In genomic region chr8:70489576-70489975, GRCm38 (mm10) we compare ENCODE assay signal across 9 mouse cellular contexts. TPM values are rescaled to one million over a fixed set of nuclear protein-coding genes. Genes with fewer than 3 reads are reported as not detected.
DNase-seq lines count a peak whose midpoint lies in the region; ATAC-seq and TF ChIP-seq lines count a peak whose summit lies in the region.
"Had no signal": no experiment of that assay in that cellular context is flagged by ENCODE, and none has a peak within 500 bp of the region (broad histone marks: within the 10 kb centered on the region; RNA-seq: fewer than 3 reads in every experiment).

No protein-coding gene starts in this region.

- no peaks in the 10 kb centered on the region for H3K36me3 ChIP-seq in heart, embryonic 12.5 days
- H3K36me3 ChIP-seq in hindbrain, embryonic 11.5 days (ENCODE audit: control insufficient read depth, insufficient read depth, low read length): no peaks in the 10 kb centered on the region
- no peaks in the 10 kb centered on the region for H3K36me3 ChIP-seq in lung, postnatal 0 days (ENCODE audit: insufficient read depth, low read length)

- H3K9ac ChIP-seq in heart, embryonic 12.5 days: peak overlapping the region; percentile 55
- 0 out of 2 replicates have a peak overlapping the region, but pooled peaks have one; percentile 23 for H3K9ac ChIP-seq in hindbrain, embryonic 11.5 days (ENCODE audit: low read depth, low read length)
- H3K9ac ChIP-seq in lung, postnatal 0 days (replicated peaks; ENCODE audit: low read depth): 0 out of 2 replicates have a peak overlapping the region, but pooled peaks have one; percentile 12

- H3K27ac ChIP-seq in heart, embryonic 12.5 days (ENCODE audit: poor library complexity, severe bottlenecking): no peak overlapping the region
- H3K27ac ChIP-seq in hindbrain, embryonic 11.5 days (ENCODE audit: low read depth, low read length): no peak overlapping the region
- H3K27ac ChIP-seq in lung, postnatal 0 days (ENCODE audit: low read length): peak overlapping the region; percentile 88

- TF ChIP-seq CTCF in lung, postnatal 0 days (IDR thresholded peaks at IDR 0.05): no peak

- no peak for ATAC-seq in heart, embryonic 12.5 days (ENCODE audit: insufficient number of reproducible peaks, low FRiP score)
- no peak for ATAC-seq in hindbrain, embryonic 11.5 days (ENCODE audit: low FRiP score)
- peak; percentile 18; the same call in 1 of the 2 replicates for ATAC-seq in lung, postnatal 0 days

- H3K9me3 ChIP-seq in heart, embryonic 12.5 days (replicated peaks): no peaks in the 10 kb centered on the region
- H3K9me3 ChIP-seq in hindbrain, embryonic 11.5 days (ENCODE audit: control insufficient read depth, low read length): no peaks in the 10 kb centered on the region
- no peaks in the 10 kb centered on the region for H3K9me3 ChIP-seq in lung, postnatal 0 days (ENCODE audit: low read length)

- intact Hi-C loops in heart, postnatal 25 days (cut with DNase I): no loop called here

- no peak for DNase-seq in heart, postnatal 25 days (ENCODE audit: low spot score)
- peak; percentile 63 for DNase-seq in NIH3T3 (ENCODE audit: low read depth)
- peak; percentile 39 for DNase-seq in hindbrain, embryonic 11.5 days (ENCODE audit: low spot score)
- no peak for DNase-seq in lung, postnatal 0 days (ENCODE audit: low spot score)
- no peak for DNase-seq in T-cell, adult 2 months (ENCODE audit: low spot score)
- DNase-seq in thymus, postnatal 25 days: no peak
- no peak for DNase-seq in cerebellum, postnatal 14 days

- WGBS in heart, embryonic 12.5 days: under 1% methylated on average over 22 of the region's 41 CpGs
- WGBS in hindbrain, embryonic 11.5 days: under 1% methylated on average over 32 of the region's 41 CpGs
- under 1% methylated on average over 24 of the region's 41 CpGs for WGBS in lung, postnatal 0 days

- peaks cover 62% of the 10 kb centered on the region for H3K4me1 ChIP-seq in heart, embryonic 12.5 days (replicated peaks)
- peaks cover 19% of the 10 kb centered on the region for H3K4me1 ChIP-seq in hindbrain, embryonic 11.5 days (replicated peaks; ENCODE audit: control insufficient read depth, insufficient read depth, low read length)
- H3K4me1 ChIP-seq in lung, postnatal 0 days (ENCODE audit: insufficient read depth, low read depth, low read length): peaks cover 23% of the 10 kb centered on the region

- peak overlapping the region; percentile 44 for H3K4me3 ChIP-seq in heart, embryonic 12.5 days
- H3K4me3 ChIP-seq in hindbrain, embryonic 11.5 days (ENCODE audit: low read depth, low read length): peak overlapping the region; percentile 16; the same call in 1 of the 2 replicates
- H3K4me3 ChIP-seq in lung, postnatal 0 days (ENCODE audit: low read depth, low read length): peak overlapping the region; percentile 29

- H3K27me3 ChIP-seq in heart, embryonic 12.5 days (replicated peaks): peaks cover 100% of the 10 kb centered on the region
- peaks cover 98% of the 10 kb centered on the region for H3K27me3 ChIP-seq in hindbrain, embryonic 11.5 days (ENCODE audit: control insufficient read depth, insufficient read depth, low read length)
- H3K27me3 ChIP-seq in lung, postnatal 0 days (replicated peaks; ENCODE audit: insufficient read depth, low read length): peaks cover 53% of the 10 kb centered on the region

- H3K4me2 ChIP-seq in heart, embryonic 12.5 days: peak overlapping the region; percentile 63
- peak overlapping the region; percentile 31 for H3K4me2 ChIP-seq in hindbrain, embryonic 11.5 days (replicated peaks; ENCODE audit: low read depth, low read length)
- peak overlapping the region; percentile 60 for H3K4me2 ChIP-seq in lung, postnatal 0 days (replicated peaks; ENCODE audit: low read depth, low read length)

- TF ChIP-seq EP300 in lung, postnatal 0 days (IDR thresholded peaks at IDR 0.05): no peak

RNA-seq across cellular contexts. Expression of gene Tmem59l, which starts 2.4 kb away (rescaled TPM):
- polyA plus RNA-seq in heart, embryonic 12.5 days (2016; fragmentation: Nextera tagmentation; extraction: Ambion mirVana): 0.22 and 0.33 TPM in 2 replicates
- total RNA-seq in heart, postnatal 25 days (2021): not detected
- polyA plus RNA-seq in hindbrain, embryonic 11.5 days (2014; fragmentation: Nextera tagmentation; extraction: Ambion mirVana): 15.6 and 19.6 TPM in 2 replicates
- 4.1 and 5.2 TPM in 2 replicates for polyA plus RNA-seq in lung, postnatal 0 days (2015; fragmentation: Nextera tagmentation; extraction: Ambion mirVana)
- total RNA-seq: common myeloid progenitor, adult 5-6 weeks had no signal

RNA-seq across cellular contexts. Expression of gene Crlf1, which starts 3.4 kb away (rescaled TPM):
- 1.00 and 1.8 TPM in 2 replicates for polyA plus RNA-seq in heart, embryonic 12.5 days (2016; fragmentation: Nextera tagmentation; extraction: Ambion mirVana)
- total RNA-seq in heart, postnatal 25 days (2021): under 1 TPM; 0.34 to 0.81 TPM
- polyA plus RNA-seq in hindbrain, embryonic 11.5 days (2014; fragmentation: Nextera tagmentation; extraction: Ambion mirVana): 2.4 and 6.6 TPM in 2 replicates
- 98.7 and 112 TPM in 2 replicates for polyA plus RNA-seq in lung, postnatal 0 days (2015; fragmentation: Nextera tagmentation; extraction: Ambion mirVana)
- total RNA-seq: common myeloid progenitor, adult 5-6 weeks had no signal

RNA-seq across cellular contexts. Expression of gene Klhl26, which starts 12.8 kb away (rescaled TPM):
- polyA plus RNA-seq in heart, embryonic 12.5 days (2016; fragmentation: Nextera tagmentation; extraction: Ambion mirVana): 12.6 and 14.0 TPM in 2 replicates
- total RNA-seq in heart, postnatal 25 days (2021): 1 to 10 TPM; 7.6 to 7.7 TPM
- 11.1 and 12.8 TPM in 2 replicates for polyA plus RNA-seq in hindbrain, embryonic 11.5 days (2014; fragmentation: Nextera tagmentation; extraction: Ambion mirVana)
- 19.0 and 21.6 TPM in 2 replicates for polyA plus RNA-seq in lung, postnatal 0 days (2015; fragmentation: Nextera tagmentation; extraction: Ambion mirVana)

RNA-seq across cellular contexts. Expression of gene Rex1bd, which starts 17.0 kb away (rescaled TPM):
- polyA plus RNA-seq in heart, embryonic 12.5 days (2016; fragmentation: Nextera tagmentation; extraction: Ambion mirVana): 115 TPM in 2 replicates
- total RNA-seq in heart, postnatal 25 days (2021): 100 to 1,000 TPM; 102 TPM
- 129 and 136 TPM in 2 replicates for polyA plus RNA-seq in hindbrain, embryonic 11.5 days (2014; fragmentation: Nextera tagmentation; extraction: Ambion mirVana)
- polyA plus RNA-seq in lung, postnatal 0 days (2015; fragmentation: Nextera tagmentation; extraction: Ambion mirVana): 103 and 117 TPM in 2 replicates

RNA-seq across cellular contexts. Expression of gene Uba52, which starts 21.0 kb away (rescaled TPM):
- 779 and 792 TPM in 2 replicates for polyA plus RNA-seq in heart, embryonic 12.5 days (2016; fragmentation: Nextera tagmentation; extraction: Ambion mirVana)
- 1,000 to 10,000 TPM; 1,533 to 1,573 TPM for total RNA-seq in heart, postnatal 25 days (2021)
- polyA plus RNA-seq in hindbrain, embryonic 11.5 days (2014; fragmentation: Nextera tagmentation; extraction: Ambion mirVana): 814 and 839 TPM in 2 replicates
- 723 and 836 TPM in 2 replicates for polyA plus RNA-seq in lung, postnatal 0 days (2015; fragmentation: Nextera tagmentation; extraction: Ambion mirVana)

Comparison
In these comparisons a context has a peak if more than half of its experiments do, and no peak if none do; other contexts are left out.
1. DNase-seq: peak in NIH3T3 (single experiment) and hindbrain, embryonic 11.5 days (single experiment); none in heart, postnatal 25 days (single experiment), lung, postnatal 0 days (single experiment), T-cell, adult 2 months (single experiment), thymus, postnatal 25 days (single experiment) and cerebellum, postnatal 14 days (0 of 2).
2. RNA of gene Crlf1, which starts 3.4 kb away (polyA plus RNA-seq): 98.7 to 112 TPM in lung, postnatal 0 days; 2.4 to 6.6 TPM in hindbrain, embryonic 11.5 days and 1.00 to 1.8 TPM in heart, embryonic 12.5 days; every median in the first group is over 10 times any median in the second.
3. Peak in every context shown above with its lines, with median percentiles within 50 percentile points of each other: H3K4me2 ChIP-seq, H3K4me3 ChIP-seq and H3K9ac ChIP-seq.